Mouse (Mus musculus) thymus, adult 2 months (tissue): Measurements from ENCODE around the gene Trmu. TPM values are rescaled to one million over a fixed set of nuclear protein-coding genes. Genes with fewer than 3 reads are reported as not detected.

Source experiments
- DNase-seq: peaks from one replicate; pipeline ENCODE4 v3.0.0; 2021
- H3K27ac ChIP-seq: fragments of 200-500 bp; 2 replicates; pipeline ENCODE4 v1.5.1; 2012; ENCODE audit warnings: low read length, control low read depth; ENCODE audit not compliant: control insufficient read depth, insufficient read depth
- H3K27me3 ChIP-seq: fragments of 200-500 bp; 2 replicates; pipeline ENCODE4 v1.6.1; 2012; ENCODE audit warnings: mild to moderate bottlenecking, low read length, moderate library complexity, mixed read lengths; ENCODE audit not compliant: control insufficient read depth, insufficient read depth
- H3K36me3 ChIP-seq: fragments of 200-500 bp; 2 replicates; pipeline ENCODE4 v1.6.1; 2012; ENCODE audit warnings: mild to moderate bottlenecking, low read length, moderate library complexity; ENCODE audit not compliant: control insufficient read depth, insufficient read depth
- H3K4me1 ChIP-seq: fragments of 200-500 bp; replicated peaks from 2 replicates; pipeline ENCODE4 v1.6.1; 2012; ENCODE audit warnings: low read length; ENCODE audit not compliant: control insufficient read depth, insufficient read depth
- H3K4me3 ChIP-seq: fragments of 200-500 bp; 2 replicates; pipeline ENCODE4 v1.5.1; 2012; ENCODE audit warnings: mild to moderate bottlenecking, low read length, control low read depth, moderate library complexity; ENCODE audit not compliant: control insufficient read depth, insufficient read depth
- CTCF ChIP-seq: fragments of 200-500 bp; IDR thresholded peaks from 2 replicates; pipeline ENCODE4 v1.5.1; 2012; ENCODE audit warnings: mild to moderate bottlenecking, control low read depth, low read length, moderate library complexity, borderline replicate concordance; ENCODE audit not compliant: control insufficient read depth, poor library complexity, insufficient read depth; ENCODE audit errors: extremely low read depth
- POLR2A ChIP-seq: fragments of 200-500 bp; IDR thresholded peaks from 2 replicates; pipeline ENCODE4 v1.6.1; 2012; ENCODE audit warnings: mild to moderate bottlenecking, low read length, control low read depth, moderate library complexity; ENCODE audit not compliant: control insufficient read depth, poor library complexity, insufficient read depth; ENCODE audit errors: extremely low read depth
- WGBS: fragments of 180-500 bp; shearing (Covaris S2); methylation state at CpG from one replicate; pipeline ENCODE4 v1.1.7; 2018; 5-methylcytosine and 5-hydroxymethylcytosine counted together
- polyA plus RNA-seq: library from polyadenylated mRNA; depleted of rRNA; stranded (reverse); fragments of >200 nt; gene quantifications from 2 replicates; pipeline ENCODE4 v1.2.3, GENCODE M21; 2012; rRNA removed

The Trmu gene
- polyA plus RNA-seq: 34.7 and 39.1 TPM in 2 replicates

- WGBS: 2% methylated on average over 49 of the region's 50 CpGs
- no peaks in the 10 kb centered on the region; the same call in none of the 2 replicates for H3K36me3 ChIP-seq
- peak within 1 kb of the TSS; percentile 83 for H3K4me3 ChIP-seq
- H3K27ac ChIP-seq: peak within 1 kb of the TSS; percentile 44
- peak; percentile 77 for TF ChIP-seq POLR2A
- peak; percentile 28; the same call in 1 of the 2 replicates for TF ChIP-seq CTCF
- no peaks in the 10 kb centered on the region for H3K27me3 ChIP-seq
- peaks cover 6% of the 10 kb centered on the region for H3K4me1 ChIP-seq
- peak; percentile 83 for DNase-seq
Measured at GRCm38 (mm10) chr15:85878848-85879497, at the start of gene Trmu. TSS of gene Trmu (plus strand) at chr15:85879312.

GRCm38 (mm10) chr15:85829470-85829869 lies 49.6 kb upstream of the Trmu start:
- Histone ChIP-seq H3K27me3 (no peaks in the 10 kb centered on the region), H3K4me1 (peaks cover 43% of the 10 kb centered on the region), H3K36me3 (no peaks in the 10 kb centered on the region), H3K27ac (peak overlapping the region; percentile 0; the same call in 1 of the 2 replicates), H3K4me3 (no peak overlapping the region)
- TF ChIP-seq POLR2A (no peak), CTCF (no peak)
- DNase-seq: no peak
- 72% methylated on average over 5 of the region's 5 CpGs for WGBS

GRCm38 (mm10) chr15:85831954-85832590 lies 47.0 kb upstream of the Trmu start, which contains the start of gene Ttc38:
TSS of gene Ttc38 (plus strand) at chr15:85832306.
- Histone ChIP-seq H3K27me3 (no peaks in the 10 kb centered on the region), H3K4me1 (peaks cover 41% of the 10 kb centered on the region), H3K27ac (peak within 1 kb of the TSS; percentile 25; the same call in 1 of the 2 replicates), H3K36me3 (no peaks in the 10 kb centered on the region), H3K4me3 (peak within 1 kb of the TSS; percentile 84)
- WGBS: 3% methylated on average over 27 of the region's 27 CpGs
- DNase-seq: peak; percentile 82
- TF ChIP-seq CTCF: peak; percentile 59; the same call in 1 of the 2 replicates
- 0 out of 2 replicates have a peak, but pooled peaks have one; percentile 47 for TF ChIP-seq POLR2A

- DNase-seq: no peak
- TF ChIP-seq CTCF (no peak), POLR2A (no peak)
- Histone ChIP-seq H3K27me3 (no peaks in the 10 kb centered on the region), H3K27ac (peak overlapping the region; percentile 25; the same call in 1 of the 2 replicates), H3K4me3 (peak overlapping the region; percentile 84), H3K36me3 (no peaks in the 10 kb centered on the region), H3K4me1 (peaks cover 40% of the 10 kb centered on the region)
- WGBS: 59% methylated on average over 8 of the region's 8 CpGs
Measured at GRCm38 (mm10) chr15:85832599-85832998, 46.5 kb upstream of the Trmu start.

GRCm38 (mm10) chr15:85835335-85835734 lies 43.8 kb upstream of the Trmu start:
- Histone ChIP-seq H3K36me3 (no peaks in the 10 kb centered on the region), H3K4me1 (peaks cover 20% of the 10 kb centered on the region), H3K27ac (no peak overlapping the region), H3K27me3 (no peaks in the 10 kb centered on the region), H3K4me3 (no peak overlapping the region)
- 77% methylated on average over 3 of the region's 3 CpGs for WGBS
- DNase-seq: no peak
- TF ChIP-seq POLR2A (no peak), CTCF (peak; percentile 9; the same call in 1 of the 2 replicates)

- Histone ChIP-seq H3K36me3 (no peaks in the 10 kb centered on the region), H3K4me3 (no peak overlapping the region), H3K27ac (no peak overlapping the region), H3K27me3 (no peaks in the 10 kb centered on the region), H3K4me1 (peaks cover 12% of the 10 kb centered on the region)
- no peak for TF ChIP-seq POLR2A
- no peak for TF ChIP-seq CTCF
- no peak for DNase-seq
- 95% methylated on average over 5 of the region's 5 CpGs for WGBS
Measured at GRCm38 (mm10) chr15:85836887-85837286, 42.2 kb upstream of the Trmu start.

- WGBS: 78% methylated on average over 6 of the region's 6 CpGs
- Histone ChIP-seq H3K27me3 (no peaks in the 10 kb centered on the region), H3K27ac (no peak overlapping the region), H3K4me1 (no peaks in the 10 kb centered on the region), H3K36me3 (no peaks in the 10 kb centered on the region; the same call in 1 of the 2 replicates), H3K4me3 (no peak overlapping the region)
- TF ChIP-seq CTCF (peak; percentile 64; the same call in 1 of the 2 replicates), POLR2A (no peak)
- peak; percentile 44 for DNase-seq
Measured at GRCm38 (mm10) chr15:85840983-85841382, 38.1 kb upstream of the Trmu start.
